In the genomic region with DNA sequence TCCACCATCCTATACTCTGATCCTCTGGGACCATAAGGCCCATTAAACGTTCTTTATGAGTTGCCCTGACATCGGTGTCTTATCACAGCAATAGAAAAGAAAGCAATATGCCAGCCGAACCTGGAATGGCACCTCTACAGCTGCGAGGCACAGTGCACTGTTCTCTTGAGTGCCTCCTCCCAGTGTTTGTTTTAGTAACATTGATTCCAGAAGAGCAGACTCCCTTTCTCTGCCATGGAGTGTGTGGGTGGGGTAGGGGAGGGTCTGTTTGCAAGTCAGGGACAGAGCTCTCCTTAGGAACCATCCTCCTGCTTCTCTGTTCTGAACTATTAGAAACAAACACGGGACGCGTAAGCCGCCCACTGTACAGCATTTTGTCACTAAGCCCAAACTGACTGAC, we compare ENCODE assay signal across 14 mouse cellular contexts.
"Had no signal": no experiment of that assay in that cellular context is flagged by ENCODE, and none has a peak within 500 bp of the region (broad histone marks: within the 10 kb centered on the region; RNA-seq: fewer than 3 reads in every experiment).

No protein-coding gene starts in this region.

- ATAC-seq: inflammation-experienced regulatory T-cells, adult 6 months; intestine, postnatal 0 days; lung, postnatal 0 days; midbrain, embryonic 13.5 days had no signal

- H3K9ac ChIP-seq: liver, embryonic 15.5 days; midbrain, embryonic 13.5 days; stomach, embryonic 15.5 days had no signal

- H3K36me3 ChIP-seq: limb, embryonic 10.5 days; liver, embryonic 15.5 days; midbrain, embryonic 13.5 days; stomach, embryonic 15.5 days had no signal

- DNase-seq: kidney, adult 8-10 months; lung, adult 2 months; lung, postnatal 36 days; right cerebral cortex, postnatal 14 days; thymus, postnatal 4 days had no signal

- H3K27ac ChIP-seq: left cerebral cortex, adult 2 months; limb, embryonic 10.5 days; liver, embryonic 15.5 days; midbrain, embryonic 13.5 days; stomach, embryonic 15.5 days had no signal

- H3K4me3 ChIP-seq: left cerebral cortex, adult 2 months; limb, embryonic 10.5 days; liver, embryonic 15.5 days; midbrain, embryonic 13.5 days; stomach, embryonic 15.5 days had no signal

- H3K27me3 ChIP-seq: liver, embryonic 15.5 days; midbrain, embryonic 13.5 days; stomach, embryonic 15.5 days had no signal

- H3K4me2 ChIP-seq: liver, embryonic 11.5 days; liver, embryonic 15.5 days; midbrain, embryonic 13.5 days; stomach, embryonic 15.5 days had no signal

- H3K4me1 ChIP-seq: liver, embryonic 15.5 days; stomach, embryonic 15.5 days had no signal

- H3K9me3 ChIP-seq: limb, embryonic 10.5 days; liver, embryonic 15.5 days; midbrain, embryonic 13.5 days; stomach, embryonic 15.5 days had no signal
